Mouse (Mus musculus): Measurements from ENCODE around the gene Ooep. TPM values are rescaled to one million over a fixed set of nuclear protein-coding genes. Genes with fewer than 3 reads are reported as not detected.

Ooep gene
- 0.55 and 0.75 TPM in 2 replicates for polyA plus RNA-seq (2015; fragmentation: Nextera tagmentation; extraction: Ambion mirVana)

DNA sequence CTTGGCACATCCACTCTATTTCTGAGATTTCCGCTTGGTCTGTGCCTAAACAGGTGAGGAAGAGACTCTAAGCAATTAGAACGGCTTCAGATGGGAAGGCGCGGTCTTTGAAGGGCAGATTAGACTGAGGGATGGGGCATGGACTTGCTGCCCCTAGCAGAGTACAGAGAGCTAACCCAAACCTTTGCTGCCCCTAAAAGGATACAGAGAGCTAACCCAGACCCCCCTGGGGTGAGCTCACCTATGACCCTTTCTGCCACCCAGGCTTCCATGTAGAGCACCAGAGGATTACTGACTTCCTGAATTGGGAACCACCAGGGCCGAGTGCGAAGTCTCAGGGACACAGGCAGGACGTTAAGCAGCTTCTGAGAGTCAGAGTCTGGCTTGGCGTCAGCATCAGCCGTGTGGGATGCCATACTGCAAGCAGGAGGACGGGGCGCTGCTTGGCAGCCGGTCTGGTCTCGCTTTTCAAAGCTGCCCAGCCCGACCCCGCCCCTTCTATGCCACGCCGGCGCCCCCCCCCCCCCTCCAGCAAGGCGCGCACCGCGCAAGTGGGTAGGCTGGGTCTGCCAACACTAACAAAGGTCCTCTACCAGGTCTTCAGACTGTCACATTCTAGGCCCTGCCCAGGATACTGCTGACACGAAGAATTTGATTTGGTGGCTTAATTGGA, at the start of gene Ooep:
Gene Ooep, minus strand, starts transcription at position 613 of the 673 bp plus-strand sequence.
- peak within 1 kb of the TSS; percentile 43 for H3K9ac ChIP-seq (ENCODE audit: low read length)

DNA sequence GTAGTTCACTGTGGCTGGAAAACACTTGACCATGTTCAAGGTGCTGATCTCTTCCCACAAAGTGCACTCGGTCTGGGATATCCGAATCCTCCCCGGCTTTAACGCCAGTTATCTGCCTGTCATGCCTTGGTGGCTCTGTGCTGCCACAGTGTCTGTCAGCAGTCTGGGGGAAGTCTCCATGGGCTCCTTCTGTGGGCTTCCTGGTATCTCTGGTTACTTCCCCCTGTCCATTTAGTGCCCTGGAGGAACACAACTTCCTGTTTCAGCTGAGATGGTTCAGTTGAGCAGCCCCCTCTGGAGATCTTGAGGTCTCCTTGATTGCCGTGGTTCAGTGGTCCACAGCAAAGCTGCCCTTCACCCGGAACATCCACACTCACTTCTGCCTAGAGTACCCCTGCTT, 49.7 kb upstream of the Ooep start:
- ATAC-seq (ENCODE audit: insufficient read depth, low FRiP score): no peak
- H3K9ac ChIP-seq (ENCODE audit: low read length): no peak overlapping the region
- H3K36me3 ChIP-seq (ENCODE audit: control insufficient read depth, insufficient read depth, low read length): no peaks in the 10 kb centered on the region
- H3K9me3 ChIP-seq (replicated peaks; ENCODE audit: control insufficient read depth, low read length): no peaks in the 10 kb centered on the region
- no peaks in the 10 kb centered on the region for H3K27me3 ChIP-seq (ENCODE audit: control insufficient read depth, insufficient read depth, low read length)
- no peak overlapping the region for H3K4me3 ChIP-seq (replicated peaks; ENCODE audit: low read length)
- H3K4me2 ChIP-seq (ENCODE audit: low read depth, low read length): no peak overlapping the region
- no peaks in the 10 kb centered on the region for H3K4me1 ChIP-seq (ENCODE audit: control insufficient read depth, insufficient read depth, low read length)
- H3K27ac ChIP-seq (ENCODE audit: low read length): no peak overlapping the region
- 82% methylated on average over 6 of the region's 6 CpGs for WGBS

More for the DNA sequence above, at the start of gene Ooep:
- 4% methylated on average over 21 of the region's 23 CpGs for WGBS
- Histone ChIP-seq H3K4me2 (ENCODE audit: low read depth, low read length) (peak within 1 kb of the TSS; percentile 54), H3K27me3 (ENCODE audit: control insufficient read depth, insufficient read depth, low read length) (peaks cover 8% of the 10 kb centered on the region; the same call in 1 of the 2 replicates), H3K36me3 (ENCODE audit: control insufficient read depth, insufficient read depth, low read length) (no peaks in the 10 kb centered on the region), H3K4me1 (ENCODE audit: control insufficient read depth, insufficient read depth, low read length) (peaks cover 3% of the 10 kb centered on the region), H3K9me3 (replicated peaks; ENCODE audit: control insufficient read depth, low read length) (no peaks in the 10 kb centered on the region), H3K27ac (ENCODE audit: low read length) (no peak within 1 kb of the TSS), H3K4me3 (replicated peaks; ENCODE audit: low read length) (peak within 1 kb of the TSS; percentile 28)
- ATAC-seq (ENCODE audit: insufficient read depth, low FRiP score): peak; percentile 60

DNA sequence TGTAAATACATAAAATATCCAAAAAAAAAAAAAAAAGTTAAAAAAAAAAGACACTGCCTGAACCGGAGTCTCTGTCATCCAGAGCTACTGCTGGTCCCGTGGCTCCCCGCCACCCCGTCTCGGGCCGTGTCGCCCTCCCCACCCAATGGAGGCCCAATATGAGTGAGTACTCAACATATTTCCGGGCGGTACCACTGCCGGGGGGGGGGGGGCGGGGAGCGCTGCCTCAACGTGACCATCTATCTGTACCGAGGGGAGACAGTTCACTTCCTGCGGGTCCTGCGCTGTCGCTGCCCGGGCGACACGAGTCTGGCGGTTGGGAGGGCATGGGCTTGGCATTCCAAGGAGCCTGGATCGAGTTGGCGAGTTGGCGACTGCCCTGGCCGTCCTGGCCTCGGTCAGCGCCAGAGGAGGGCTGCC, 48.8 kb upstream of the Ooep start:
- no peaks in the 10 kb centered on the region for H3K27me3 ChIP-seq (ENCODE audit: control insufficient read depth, insufficient read depth, low read length)
- H3K9me3 ChIP-seq (replicated peaks; ENCODE audit: control insufficient read depth, low read length): no peaks in the 10 kb centered on the region
- H3K27ac ChIP-seq (ENCODE audit: low read length): no peak overlapping the region
- peak overlapping the region; percentile 62 for H3K4me2 ChIP-seq (ENCODE audit: low read depth, low read length)
- H3K36me3 ChIP-seq (ENCODE audit: control insufficient read depth, insufficient read depth, low read length): no peaks in the 10 kb centered on the region
- H3K9ac ChIP-seq (ENCODE audit: low read length): peak overlapping the region; percentile 56
- H3K4me1 ChIP-seq (ENCODE audit: control insufficient read depth, insufficient read depth, low read length): no peaks in the 10 kb centered on the region
- no peak for ATAC-seq (ENCODE audit: insufficient read depth, low FRiP score)
- peak overlapping the region; percentile 39 for H3K4me3 ChIP-seq (replicated peaks; ENCODE audit: low read length)
- WGBS: 19% methylated on average over 23 of the region's 27 CpGs

DNA sequence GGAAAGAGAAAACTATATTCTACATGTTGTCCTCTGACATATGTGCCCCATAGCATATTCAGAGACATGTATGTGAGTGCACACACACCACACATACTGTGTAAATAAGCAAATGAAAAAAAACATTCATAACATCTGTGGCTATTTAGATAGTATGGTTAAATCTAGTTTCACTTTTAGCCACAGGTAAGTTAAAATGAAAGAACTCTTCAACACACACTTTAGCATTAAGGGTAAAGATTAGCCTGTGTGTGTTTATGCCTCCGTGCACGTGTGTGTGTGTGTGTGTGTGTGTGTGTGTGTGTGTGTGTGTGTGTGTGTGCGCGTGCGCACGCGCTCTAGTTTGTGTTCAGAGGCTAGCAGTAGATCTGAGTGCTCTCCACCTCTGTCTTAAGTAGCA, 23.1 kb upstream of the Ooep start:
- H3K4me3 ChIP-seq (replicated peaks; ENCODE audit: low read length): no peak overlapping the region
- no peaks in the 10 kb centered on the region for H3K36me3 ChIP-seq (ENCODE audit: control insufficient read depth, insufficient read depth, low read length)
- H3K27me3 ChIP-seq (ENCODE audit: control insufficient read depth, insufficient read depth, low read length): peaks cover 5% of the 10 kb centered on the region
- 91% methylated on average over 7 of the region's 7 CpGs for WGBS
- H3K4me2 ChIP-seq (ENCODE audit: low read depth, low read length): no peak overlapping the region
- H3K9ac ChIP-seq (ENCODE audit: low read length): no peak overlapping the region
- H3K4me1 ChIP-seq (ENCODE audit: control insufficient read depth, insufficient read depth, low read length): no peaks in the 10 kb centered on the region
- H3K27ac ChIP-seq (ENCODE audit: low read length): no peak overlapping the region
- no peaks in the 10 kb centered on the region for H3K9me3 ChIP-seq (replicated peaks; ENCODE audit: control insufficient read depth, low read length)
- ATAC-seq (ENCODE audit: insufficient read depth, low FRiP score): no peak

DNA sequence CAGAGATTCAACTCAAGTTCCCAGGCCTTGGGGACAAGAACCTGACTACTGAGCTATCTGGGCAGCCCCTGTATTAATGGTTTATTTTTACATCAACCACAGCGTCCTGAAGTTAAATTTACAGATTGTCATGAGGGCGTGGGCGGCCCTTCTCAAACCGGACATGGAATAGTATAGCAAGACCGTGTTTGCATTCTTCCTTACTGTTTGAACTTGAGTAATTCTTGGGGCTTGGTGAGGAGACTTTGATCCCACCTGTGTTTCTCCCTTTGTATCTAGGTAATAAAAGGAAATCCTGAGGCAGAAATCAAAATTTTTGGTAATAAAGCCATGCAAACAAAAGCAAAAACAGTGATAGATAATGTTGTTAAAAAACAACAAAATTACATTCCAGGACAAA, 22.0 kb upstream of the Ooep start:
- peaks cover 14% of the 10 kb centered on the region for H3K27me3 ChIP-seq (ENCODE audit: control insufficient read depth, insufficient read depth, low read length)
- no peaks in the 10 kb centered on the region for H3K36me3 ChIP-seq (ENCODE audit: control insufficient read depth, insufficient read depth, low read length)
- no peak overlapping the region for H3K27ac ChIP-seq (ENCODE audit: low read length)
- H3K4me2 ChIP-seq (ENCODE audit: low read depth, low read length): no peak overlapping the region
- WGBS: 61% methylated on average over 5 of the region's 5 CpGs
- H3K9me3 ChIP-seq (replicated peaks; ENCODE audit: control insufficient read depth, low read length): no peaks in the 10 kb centered on the region
- H3K4me3 ChIP-seq (replicated peaks; ENCODE audit: low read length): no peak overlapping the region
- H3K9ac ChIP-seq (ENCODE audit: low read length): no peak overlapping the region
- peaks cover 4% of the 10 kb centered on the region for H3K4me1 ChIP-seq (ENCODE audit: control insufficient read depth, insufficient read depth, low read length)
- ATAC-seq (ENCODE audit: insufficient read depth, low FRiP score): no peak

DNA sequence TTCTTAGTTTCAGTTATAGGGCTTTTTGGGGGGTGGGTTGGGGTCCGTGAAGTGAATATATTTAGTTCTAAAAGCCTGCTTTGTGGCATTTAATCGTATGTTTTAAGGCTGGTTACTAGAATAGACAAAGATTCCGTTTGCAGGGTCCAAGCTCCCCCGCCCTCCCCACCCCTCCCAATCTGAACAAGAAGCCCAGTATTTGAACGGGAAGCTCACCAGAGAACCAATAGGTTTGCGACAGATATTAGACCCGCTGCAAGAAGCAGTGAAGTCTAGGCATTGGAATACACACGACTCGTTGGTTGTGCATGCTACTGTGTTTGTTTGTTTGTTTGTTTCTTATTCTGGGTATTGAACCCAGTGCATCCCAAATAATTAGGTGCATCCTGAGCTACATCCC, 18.0 kb upstream of the Ooep start:
- WGBS: 58% methylated on average over 9 of the region's 9 CpGs
- Histone ChIP-seq H3K9me3 (replicated peaks; ENCODE audit: control insufficient read depth, low read length) (no peaks in the 10 kb centered on the region), H3K4me3 (replicated peaks; ENCODE audit: low read length) (peak overlapping the region; percentile 49), H3K4me1 (ENCODE audit: control insufficient read depth, insufficient read depth, low read length) (peaks cover 4% of the 10 kb centered on the region), H3K9ac (ENCODE audit: low read length) (no peak overlapping the region), H3K36me3 (ENCODE audit: control insufficient read depth, insufficient read depth, low read length) (no peaks in the 10 kb centered on the region), H3K4me2 (ENCODE audit: low read depth, low read length) (no peak overlapping the region), H3K27me3 (ENCODE audit: control insufficient read depth, insufficient read depth, low read length) (peaks cover 34% of the 10 kb centered on the region), H3K27ac (ENCODE audit: low read length) (no peak overlapping the region)
- no peak for ATAC-seq (ENCODE audit: insufficient read depth, low FRiP score)

DNA sequence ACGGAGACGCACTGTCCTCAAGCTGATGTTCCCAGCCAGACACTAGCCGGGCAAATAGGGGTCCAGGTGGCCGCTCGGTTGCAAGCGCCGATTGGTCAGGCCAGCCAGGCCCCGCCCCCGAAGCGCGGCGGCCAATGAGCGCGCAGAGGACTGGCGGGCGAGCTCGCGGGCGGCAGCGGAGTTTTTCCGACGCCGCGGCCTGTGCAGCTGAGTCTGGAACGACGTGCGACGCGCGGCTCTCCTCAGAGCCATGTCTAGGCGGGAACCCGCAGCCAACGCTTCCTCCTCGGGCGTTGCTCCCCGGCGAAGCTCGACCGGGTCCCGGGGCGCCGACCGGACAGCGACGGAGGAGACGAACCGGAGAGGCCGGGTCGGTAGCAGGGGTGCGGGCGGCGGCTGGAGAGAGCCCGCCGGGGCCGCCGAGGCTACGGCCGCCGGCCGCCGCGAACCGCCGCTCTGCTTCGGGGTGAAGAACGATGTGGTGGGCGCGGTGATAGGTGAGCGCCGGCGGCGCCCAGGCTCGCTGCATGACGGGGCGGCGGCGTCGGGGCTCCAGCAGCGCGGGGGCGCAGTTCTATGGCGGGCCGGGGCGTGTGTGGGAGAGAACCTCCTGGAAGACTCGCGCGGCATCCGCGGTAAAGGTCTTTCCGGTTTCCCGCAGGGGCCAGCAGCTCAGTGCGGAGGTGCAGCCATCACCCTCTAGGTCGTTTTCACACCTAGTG, 17.3 kb upstream of the Ooep start, which contains the start of gene Ddx43:
Gene Ddx43, plus strand, starts transcription at position 148 of the 722 bp plus-strand sequence.
- no peaks in the 10 kb centered on the region for H3K9me3 ChIP-seq (replicated peaks; ENCODE audit: control insufficient read depth, low read length)
- WGBS: 2% methylated on average over 93 of the region's 93 CpGs
- H3K4me1 ChIP-seq (ENCODE audit: control insufficient read depth, insufficient read depth, low read length): peaks cover 4% of the 10 kb centered on the region
- H3K4me3 ChIP-seq (replicated peaks; ENCODE audit: low read length): peak within 1 kb of the TSS; percentile 49
- no peaks in the 10 kb centered on the region for H3K36me3 ChIP-seq (ENCODE audit: control insufficient read depth, insufficient read depth, low read length)
- peak within 1 kb of the TSS; percentile 63 for H3K9ac ChIP-seq (ENCODE audit: low read length)
- peaks cover 34% of the 10 kb centered on the region for H3K27me3 ChIP-seq (ENCODE audit: control insufficient read depth, insufficient read depth, low read length)
- peak; percentile 89 for ATAC-seq (ENCODE audit: insufficient read depth, low FRiP score)
- no peak within 1 kb of the TSS for H3K27ac ChIP-seq (ENCODE audit: low read length)
- peak within 1 kb of the TSS; percentile 70 for H3K4me2 ChIP-seq (ENCODE audit: low read depth, low read length)

DNA sequence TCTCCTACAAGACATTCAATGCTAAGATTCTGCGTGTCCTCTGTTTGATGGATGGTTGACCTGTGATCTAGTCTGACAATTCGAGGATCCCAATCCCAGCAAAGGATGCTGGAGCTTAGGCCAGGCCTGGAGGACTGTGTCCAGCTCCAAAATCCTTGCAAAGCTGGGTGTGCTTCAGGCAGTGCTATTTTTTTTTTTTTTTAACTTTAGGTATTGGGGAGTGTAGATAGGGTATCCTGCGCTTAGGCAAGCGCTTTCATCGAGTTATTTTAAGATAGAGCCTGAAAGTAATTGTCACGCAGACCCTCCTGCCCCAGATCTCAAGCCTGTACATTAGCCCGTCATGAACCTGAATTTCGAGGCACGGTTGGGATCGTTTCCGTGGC, 16.7 kb upstream of the Ooep start:
- Histone ChIP-seq H3K27ac (ENCODE audit: low read length) (no peak overlapping the region), H3K9me3 (replicated peaks; ENCODE audit: control insufficient read depth, low read length) (no peaks in the 10 kb centered on the region), H3K4me2 (ENCODE audit: low read depth, low read length) (peak overlapping the region; percentile 70), H3K4me1 (ENCODE audit: control insufficient read depth, insufficient read depth, low read length) (peaks cover 4% of the 10 kb centered on the region), H3K4me3 (replicated peaks; ENCODE audit: low read length) (peak overlapping the region; percentile 49), H3K9ac (ENCODE audit: low read length) (no peak overlapping the region), H3K27me3 (ENCODE audit: control insufficient read depth, insufficient read depth, low read length) (peaks cover 34% of the 10 kb centered on the region), H3K36me3 (ENCODE audit: control insufficient read depth, insufficient read depth, low read length) (no peaks in the 10 kb centered on the region)
- no peak for ATAC-seq (ENCODE audit: insufficient read depth, low FRiP score)
- 30% methylated on average over 11 of the region's 11 CpGs for WGBS

DNA sequence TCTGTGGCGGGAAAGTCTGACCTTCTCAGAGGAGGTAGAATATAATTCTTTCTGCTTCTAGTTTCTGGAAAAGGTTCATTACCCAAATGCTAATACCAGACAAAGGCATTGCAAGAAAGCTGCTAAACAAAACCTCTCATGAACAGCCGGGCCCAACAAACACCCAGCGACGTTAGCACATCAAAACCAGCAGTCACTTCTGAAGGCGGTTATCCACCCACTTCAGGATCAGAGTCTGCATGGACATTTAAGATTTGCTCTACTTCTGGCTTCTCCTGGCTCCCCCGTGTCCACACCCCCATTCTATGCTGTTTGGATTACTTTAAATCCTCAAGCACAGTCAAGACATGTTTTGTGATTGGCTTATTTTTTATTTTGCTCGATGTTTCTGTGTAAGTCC, 16.1 kb upstream of the Ooep start:
- Histone ChIP-seq H3K36me3 (ENCODE audit: control insufficient read depth, insufficient read depth, low read length) (no peaks in the 10 kb centered on the region), H3K4me3 (replicated peaks; ENCODE audit: low read length) (no peak overlapping the region), H3K27me3 (ENCODE audit: control insufficient read depth, insufficient read depth, low read length) (peaks cover 34% of the 10 kb centered on the region), H3K4me1 (ENCODE audit: control insufficient read depth, insufficient read depth, low read length) (peaks cover 4% of the 10 kb centered on the region), H3K9ac (ENCODE audit: low read length) (no peak overlapping the region), H3K27ac (ENCODE audit: low read length) (no peak overlapping the region), H3K4me2 (ENCODE audit: low read depth, low read length) (no peak overlapping the region), H3K9me3 (replicated peaks; ENCODE audit: control insufficient read depth, low read length) (no peaks in the 10 kb centered on the region)
- no peak for ATAC-seq (ENCODE audit: insufficient read depth, low FRiP score)
- WGBS: 69% methylated on average over 7 of the region's 7 CpGs
